7 mouse cellular contexts compared by ENCODE assay signal in the genomic region with DNA sequence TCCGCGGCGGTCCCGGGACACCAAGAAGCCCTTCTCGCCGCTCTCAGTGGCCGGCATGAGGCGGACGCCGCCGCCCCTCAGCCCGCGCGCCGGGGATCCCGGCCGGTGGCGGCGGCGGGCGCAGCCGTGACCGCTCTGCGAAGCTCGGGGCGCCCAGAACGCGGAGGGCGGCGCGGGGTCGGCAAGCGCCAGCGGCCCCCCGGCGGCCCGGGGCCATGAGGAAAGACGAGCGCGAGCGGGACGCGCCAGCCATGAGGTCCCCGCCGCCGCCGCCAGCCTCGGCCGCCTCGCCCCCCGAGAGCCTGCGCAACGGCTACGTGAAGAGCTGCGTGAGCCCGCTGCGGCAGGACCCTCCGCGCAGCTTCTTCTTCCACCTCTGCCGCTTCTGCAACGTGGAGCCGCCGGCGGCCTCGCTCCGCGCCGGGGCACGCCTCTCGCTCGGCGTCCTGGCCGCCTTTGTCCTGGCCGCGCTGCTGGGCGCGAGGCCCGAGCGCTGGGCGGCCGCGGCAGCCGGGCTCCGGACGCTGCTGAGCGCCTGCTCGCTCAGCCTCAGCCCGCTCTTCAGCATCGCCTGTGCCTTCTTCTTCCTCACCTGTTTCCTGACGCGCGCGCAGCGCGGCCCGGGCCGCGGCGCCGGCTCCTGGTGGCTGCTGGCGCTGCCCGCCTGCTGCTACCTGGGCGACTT. TPM values are rescaled to one million over a fixed set of nuclear protein-coding genes. Genes with fewer than 3 reads are reported as not detected.
DNase-seq lines count a peak whose midpoint lies in the region; ATAC-seq lines count a peak whose summit lies in the region.

No protein-coding gene starts in this region.

- peak overlapping the region; percentile 78 for H3K4me3 ChIP-seq in intestine, embryonic 15.5 days (replicated peaks)
- H3K4me3 ChIP-seq in limb, embryonic 13.5 days, result peak overlapping the region; percentile 89
- peak overlapping the region; percentile 60 for H3K4me3 ChIP-seq in midbrain, embryonic 15.5 days

- H3K9me3 ChIP-seq in intestine, embryonic 15.5 days, result no peaks in the 10 kb centered on the region
- no peaks in the 10 kb centered on the region for H3K9me3 ChIP-seq in limb, embryonic 13.5 days
- no peaks in the 10 kb centered on the region for H3K9me3 ChIP-seq in midbrain, embryonic 15.5 days

- peak overlapping the region; percentile 98 for H3K4me2 ChIP-seq in intestine, embryonic 15.5 days (replicated peaks)
- H3K4me2 ChIP-seq in limb, embryonic 13.5 days (replicated peaks), result peak overlapping the region; percentile 93
- peak overlapping the region; percentile 78 for H3K4me2 ChIP-seq in midbrain, embryonic 15.5 days

- 0% methylated on average over 89 of the region's 103 CpGs for WGBS in intestine, embryonic 15.5 days
- under 1% methylated on average over 93 of the region's 103 CpGs for WGBS in limb, embryonic 13.5 days
- WGBS in midbrain, embryonic 15.5 days, result under 1% methylated on average over 99 of the region's 103 CpGs

- DNase-seq in ZHBTc4 (ENCODE audit: low read depth, low spot score), result peak; percentile 71
- DNase-seq in cerebellum, adult 9-11 months, result peak; percentile 50
- DNase-seq in gastrocnemius, postnatal 10 days, result peak; percentile 44
- peak; percentile 59 for DNase-seq in splenic B cell, adult 2 months (ENCODE audit: low read depth, low spot score)

- peak; percentile 82 for ATAC-seq in intestine, embryonic 15.5 days
- ATAC-seq in limb, embryonic 13.5 days (ENCODE audit: low FRiP score, low read depth), result peak; percentile 71
- peak; percentile 84 for ATAC-seq in midbrain, embryonic 15.5 days (replicated peaks)

- peak overlapping the region; percentile 76 for H3K9ac ChIP-seq in intestine, embryonic 15.5 days
- H3K9ac ChIP-seq in limb, embryonic 13.5 days, result peak overlapping the region; percentile 91
- peak overlapping the region; percentile 91 for H3K9ac ChIP-seq in midbrain, embryonic 15.5 days

- no peaks in the 10 kb centered on the region for H3K36me3 ChIP-seq in intestine, embryonic 15.5 days
- H3K36me3 ChIP-seq in limb, embryonic 13.5 days, result no peaks in the 10 kb centered on the region
- H3K36me3 ChIP-seq in midbrain, embryonic 15.5 days (replicated peaks), result no peaks in the 10 kb centered on the region
- H3K36me3 ChIP-seq in splenic B cell, adult 2 months (ENCODE audit: control insufficient read depth, insufficient read depth, low read length, poor library complexity, severe bottlenecking), result no peaks in the 10 kb centered on the region

- H3K27me3 ChIP-seq in intestine, embryonic 15.5 days (replicated peaks), result no peaks in the 10 kb centered on the region
- no peaks in the 10 kb centered on the region for H3K27me3 ChIP-seq in limb, embryonic 13.5 days
- no peaks in the 10 kb centered on the region for H3K27me3 ChIP-seq in midbrain, embryonic 15.5 days (replicated peaks)
- no peaks in the 10 kb centered on the region for H3K27me3 ChIP-seq in splenic B cell, adult 2 months (ENCODE audit: control insufficient read depth, insufficient read depth, low read length, poor library complexity, severe bottlenecking)

- H3K27ac ChIP-seq in intestine, embryonic 15.5 days, result peak overlapping the region; percentile 83
- peak overlapping the region; percentile 85 for H3K27ac ChIP-seq in limb, embryonic 13.5 days
- H3K27ac ChIP-seq in midbrain, embryonic 15.5 days, result peak overlapping the region; percentile 97

- peaks cover 4% of the 10 kb centered on the region; the same call in 1 of the 2 replicates for H3K4me1 ChIP-seq in intestine, embryonic 15.5 days (replicated peaks)
- peaks cover 12% of the 10 kb centered on the region for H3K4me1 ChIP-seq in limb, embryonic 13.5 days
- peaks cover 20% of the 10 kb centered on the region for H3K4me1 ChIP-seq in midbrain, embryonic 15.5 days

RNA-seq across cellular contexts. Expression of gene Pde3b, which starts 0.4 kb away (rescaled TPM):
- 1 to 10 TPM; 7.1 to 8.6 TPM for total RNA-seq in gastrocnemius, postnatal 10 days (2021)
- polyA plus RNA-seq in intestine, embryonic 15.5 days (2015; fragmentation: Nextera tagmentation; extraction: Ambion mirVana), result 2.8 and 3.6 TPM in 2 replicates
- polyA plus RNA-seq in limb, embryonic 13.5 days (2015; fragmentation: Nextera tagmentation; extraction: Ambion mirVana), result 4.1 and 5.3 TPM in 2 replicates
- polyA plus RNA-seq in midbrain, embryonic 15.5 days (2015; fragmentation: Nextera tagmentation; extraction: Ambion mirVana), result 3.9 and 4.3 TPM in 2 replicates

Comparison
In these comparisons a context has a peak if more than half of its experiments do, and no peak if none do; other contexts are left out.
1. Peak in every context shown above with its lines: DNase-seq, ATAC-seq, H3K4me3 ChIP-seq and H3K27ac ChIP-seq.